Mouse (Mus musculus) olfactory bulb, adult 2 months (tissue): Measurements from ENCODE around the gene Rex1bd. TPM values are rescaled to one million over a fixed set of nuclear protein-coding genes. Genes with fewer than 3 reads are reported as not detected.

Experiments
- H3K27ac ChIP-seq: fragments of 200-500 bp; 2 replicates; pipeline ENCODE4 v1.5.1; 2012; ENCODE audit warnings: low read depth, low read length; ENCODE audit not compliant: insufficient read depth
- H3K4me1 ChIP-seq: fragments of 200-500 bp; 2 replicates; pipeline ENCODE4 v1.6.1; 2012; ENCODE audit warnings: low read length; ENCODE audit not compliant: control insufficient read depth, insufficient read depth
- H3K4me3 ChIP-seq: fragments of 200-500 bp; 2 replicates; pipeline ENCODE4 v1.5.1; 2012; ENCODE audit warnings: mild to moderate bottlenecking, low read depth, low read length, moderate library complexity; ENCODE audit not compliant: insufficient read depth
- CTCF ChIP-seq: fragments of 200-500 bp; IDR thresholded peaks from 2 replicates; pipeline ENCODE4 v1.5.1; 2012; ENCODE audit warnings: low read depth, mild to moderate bottlenecking, low read length, moderate library complexity; ENCODE audit not compliant: insufficient read depth
- POLR2A ChIP-seq: fragments of 200-500 bp; IDR thresholded peaks from 2 replicates; pipeline ENCODE4 v1.6.1; 2012; ENCODE audit warnings: mild to moderate bottlenecking, low read depth, low read length, moderate library complexity; ENCODE audit not compliant: insufficient read depth
- WGBS: fragments of 180-500 bp; shearing (Covaris S2); methylation state at CpG from one replicate; pipeline ENCODE4 v1.1.7; 2018; 5-methylcytosine and 5-hydroxymethylcytosine counted together
- polyA plus RNA-seq: library from polyadenylated mRNA; stranded (reverse); fragments of >200 nt; gene quantifications from 2 replicates; pipeline ENCODE4 v1.2.4, GENCODE M21; 2012; ENCODE audit warnings: low replicate concordance; ENCODE audit not compliant: missing spikeins, insufficient read depth, insufficient read length

The Rex1bd gene
- polyA plus RNA-seq: not detected in 2 replicates

DNA sequence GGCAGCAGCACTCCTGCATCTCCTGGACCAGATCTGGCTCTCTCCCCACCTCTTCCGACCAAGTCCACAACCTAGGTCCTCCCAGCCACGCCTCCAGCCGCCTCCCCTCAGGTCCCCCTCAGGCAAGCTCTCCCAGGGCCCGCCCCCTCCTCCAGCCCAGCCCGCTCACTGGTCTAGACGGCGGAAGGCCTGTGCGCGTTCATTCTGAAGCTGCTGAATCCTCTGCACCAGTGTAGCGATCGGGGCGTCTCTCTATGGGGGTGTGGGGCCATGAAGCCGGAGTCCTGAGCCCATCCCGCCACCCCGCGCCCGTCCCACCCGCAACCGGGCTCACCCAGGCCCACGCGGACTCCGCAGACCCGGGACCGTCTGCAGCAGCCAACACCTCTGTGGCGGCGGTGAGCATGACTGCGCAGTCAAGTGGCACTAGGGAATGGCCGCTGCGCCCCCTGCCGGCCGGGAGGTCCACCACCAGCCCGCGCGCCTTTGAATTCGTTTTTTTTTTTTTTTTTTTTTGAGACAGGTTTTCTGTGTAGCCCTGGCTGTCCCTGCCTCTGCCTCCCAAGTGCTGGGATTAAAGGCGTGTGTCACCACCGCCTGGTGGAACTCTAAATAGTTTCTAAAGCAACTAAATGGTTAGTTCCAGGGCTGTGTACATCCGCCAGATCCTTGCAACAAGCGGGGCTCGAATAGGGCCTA lies at the start of gene Rex1bd:
Gene Rex1bd, minus strand, starts transcription at position 425 of the 699 bp plus-strand sequence.
- Histone ChIP-seq H3K4me1 (peaks cover 47% of the 10 kb centered on the region), H3K4me3 (peak within 1 kb of the TSS; percentile 82), H3K27ac (peak within 1 kb of the TSS; percentile 49; the same call in 1 of the 2 replicates)
- WGBS: 2% methylated on average over 40 of the region's 40 CpGs
- TF ChIP-seq POLR2A: peak; percentile 53; the same call in 1 of the 2 replicates
- peak; percentile 80; the same call in 1 of the 2 replicates for TF ChIP-seq CTCF

DNA sequence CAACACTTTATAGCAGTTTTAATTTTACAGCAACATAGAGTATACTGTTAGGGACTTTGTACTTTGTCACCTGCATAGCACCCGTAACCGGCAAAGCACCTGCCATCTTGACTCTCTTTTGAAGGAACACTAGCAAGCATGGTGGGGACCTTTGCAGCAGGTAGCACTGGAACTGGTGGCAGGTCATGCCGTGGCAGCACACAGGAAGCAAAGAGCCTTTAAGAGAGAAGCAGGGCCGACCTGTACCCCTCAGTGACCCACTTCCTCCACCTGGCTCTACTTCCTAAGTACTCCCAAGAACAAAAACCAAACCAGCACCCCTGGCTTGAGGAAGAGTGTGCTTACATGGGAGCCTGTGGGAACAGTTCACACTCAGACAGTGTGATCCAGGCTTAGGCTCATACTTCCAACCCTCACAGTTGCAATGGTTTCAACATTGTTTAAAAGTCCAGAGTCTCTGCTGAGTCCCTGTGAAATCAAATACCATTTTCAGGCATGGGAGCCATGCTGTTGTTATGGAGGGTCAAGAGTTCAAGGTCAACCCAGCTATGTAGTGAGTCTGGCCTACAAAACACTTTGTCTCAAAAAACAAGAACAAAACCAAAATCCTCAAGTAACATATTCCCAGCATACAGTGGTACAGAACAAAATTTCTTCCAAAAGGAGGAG lies 48.7 kb upstream of the Rex1bd start:
- TF ChIP-seq CTCF: no peak
- TF ChIP-seq POLR2A: no peak
- H3K27ac ChIP-seq: no peak overlapping the region
- H3K4me3 ChIP-seq: no peak overlapping the region
- H3K4me1 ChIP-seq: peaks cover 22% of the 10 kb centered on the region
- WGBS: 94% methylated on average over 4 of the region's 4 CpGs

DNA sequence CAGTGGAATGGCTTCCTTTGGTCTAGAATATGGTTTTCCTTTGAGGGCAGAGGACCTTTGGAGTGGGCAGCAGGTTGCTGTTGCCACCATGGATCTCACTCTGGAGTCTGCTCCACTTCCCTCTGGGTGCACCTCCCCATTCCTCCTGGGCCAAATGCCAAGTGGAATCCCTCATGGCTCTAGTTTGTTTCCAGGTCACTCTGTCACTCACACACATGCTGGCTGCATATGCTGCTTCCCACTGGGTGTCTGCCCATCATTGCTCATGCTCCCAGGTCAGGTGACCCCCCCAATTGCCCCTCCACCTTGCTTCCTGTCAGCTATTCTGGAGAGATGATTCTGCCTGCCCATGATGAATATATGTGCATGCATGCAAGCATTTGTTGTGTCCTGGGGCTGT lies 47.2 kb upstream of the Rex1bd start:
- TF ChIP-seq POLR2A: no peak
- no peak for TF ChIP-seq CTCF
- H3K27ac ChIP-seq: no peak overlapping the region
- H3K4me3 ChIP-seq: no peak overlapping the region
- H3K4me1 ChIP-seq: peaks cover 14% of the 10 kb centered on the region

DNA sequence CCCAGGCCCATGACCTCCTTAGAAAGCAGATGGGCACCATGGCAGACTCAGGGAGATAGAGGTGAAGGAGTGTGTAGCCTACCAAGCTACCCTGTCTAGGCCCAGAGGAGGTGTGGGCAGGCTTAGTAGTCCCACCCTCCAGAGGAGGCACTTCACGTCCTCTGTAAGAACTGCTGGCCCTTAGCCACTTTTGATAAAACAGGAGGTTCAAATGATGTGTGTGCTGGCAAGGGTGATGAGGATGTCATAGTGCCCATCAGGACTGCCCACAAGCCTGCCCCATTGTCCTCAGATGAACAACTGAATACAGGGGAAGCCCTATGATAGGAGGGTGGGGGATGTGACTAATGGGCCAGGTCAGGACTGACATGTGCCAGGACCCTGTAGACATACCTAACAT lies 46.3 kb upstream of the Rex1bd start:
- H3K27ac ChIP-seq: no peak overlapping the region
- TF ChIP-seq POLR2A: no peak
- TF ChIP-seq CTCF: no peak
- peaks cover 18% of the 10 kb centered on the region for H3K4me1 ChIP-seq
- H3K4me3 ChIP-seq: no peak overlapping the region
- 20% methylated on average over 1 of the region's 1 CpGs for WGBS

DNA sequence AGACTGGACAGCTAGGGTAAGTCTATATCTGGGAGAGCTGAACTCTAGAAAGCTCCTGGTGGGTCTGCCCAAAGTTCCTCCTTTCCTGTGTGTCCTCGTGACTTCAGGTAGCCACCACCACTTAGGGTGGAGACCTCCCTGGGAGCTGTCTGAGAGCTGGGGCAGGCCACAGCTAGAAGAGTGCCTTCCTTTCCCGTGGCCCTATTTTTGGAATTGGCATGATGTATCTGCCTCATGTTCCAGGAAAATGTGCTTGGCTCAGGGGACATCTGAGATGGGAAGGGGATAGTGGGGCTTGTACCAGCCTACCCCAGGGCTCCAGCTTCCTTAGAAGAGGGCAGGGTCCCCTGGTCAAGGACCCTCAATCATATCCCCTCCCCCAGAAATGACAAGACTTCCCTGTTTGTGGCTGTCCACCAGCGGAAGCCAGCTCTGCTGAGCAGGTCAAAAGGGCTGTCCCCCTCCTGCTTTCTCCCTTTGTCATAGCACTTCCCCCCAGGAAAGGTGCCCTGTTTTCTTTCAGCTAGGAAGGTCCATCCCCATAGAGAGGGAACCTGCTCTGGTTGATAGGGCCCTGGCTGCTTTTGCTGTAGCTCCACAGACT lies 45.1 kb upstream of the Rex1bd start:
- WGBS: 56% methylated on average over 3 of the region's 3 CpGs
- no peak for TF ChIP-seq POLR2A
- TF ChIP-seq CTCF: no peak
- peaks cover 18% of the 10 kb centered on the region for H3K4me1 ChIP-seq
- no peak overlapping the region for H3K4me3 ChIP-seq
- no peak overlapping the region for H3K27ac ChIP-seq

DNA sequence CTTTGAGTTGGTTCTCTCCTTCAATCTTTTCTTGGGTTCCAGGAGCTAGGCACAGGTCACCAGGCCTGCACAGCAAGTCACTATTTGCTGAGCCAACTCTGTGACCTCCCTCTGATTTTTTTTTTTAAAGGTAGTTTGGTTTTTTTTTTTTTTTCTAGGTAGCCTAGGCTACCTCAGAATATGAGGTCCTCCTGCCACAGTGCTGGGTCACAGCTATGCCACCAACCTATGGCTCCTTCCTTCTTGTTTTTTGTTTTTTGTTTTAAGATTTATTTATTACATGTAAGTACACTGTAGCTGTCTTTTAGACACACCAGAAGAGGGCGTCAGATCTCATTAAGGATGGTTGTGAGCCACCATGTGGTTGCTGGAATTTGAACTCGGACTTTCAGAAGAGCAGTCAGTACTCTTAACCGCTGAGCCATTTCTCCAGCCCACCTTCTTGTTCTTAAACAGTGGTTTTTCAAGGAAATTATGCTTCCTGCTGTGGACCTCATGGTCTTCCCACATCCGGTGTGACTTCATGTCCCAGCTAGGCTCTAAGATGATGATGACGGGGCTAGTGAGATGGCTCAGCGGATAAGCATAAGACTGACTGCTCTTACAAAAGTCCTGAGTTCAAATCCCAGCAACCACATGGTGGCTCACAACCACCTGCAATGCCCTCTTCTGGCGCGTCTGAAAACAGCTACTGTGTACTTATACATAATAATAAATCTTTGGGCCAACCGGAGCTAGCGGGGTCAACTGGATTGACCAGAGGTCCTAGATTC lies 43.0 kb upstream of the Rex1bd start:
- no peak for TF ChIP-seq POLR2A
- no peak for TF ChIP-seq CTCF
- WGBS: 93% methylated on average over 10 of the region's 10 CpGs
- Histone ChIP-seq H3K4me1 (peaks cover 20% of the 10 kb centered on the region), H3K4me3 (no peak overlapping the region), H3K27ac (no peak overlapping the region)

DNA sequence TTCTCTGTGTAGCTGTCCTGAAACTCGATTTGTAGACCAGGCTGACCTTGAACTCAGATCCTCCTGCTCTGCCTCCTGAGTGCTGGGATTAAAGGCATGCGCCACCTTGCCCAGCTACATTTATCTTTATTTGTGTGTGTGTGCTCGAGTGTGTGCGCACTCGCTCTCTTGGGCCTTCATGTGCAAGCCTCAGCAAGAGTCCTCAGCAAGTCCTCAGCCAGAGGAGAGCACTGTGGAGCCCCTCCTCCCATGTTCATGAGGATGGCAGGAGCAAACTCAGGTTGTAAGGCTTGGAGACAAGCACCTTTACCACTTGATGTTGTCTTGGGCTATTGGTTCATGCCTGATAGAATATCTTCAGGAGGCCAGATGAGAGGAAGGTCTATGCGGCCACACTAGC lies 41.2 kb upstream of the Rex1bd start:
- Histone ChIP-seq H3K4me1 (peaks cover 25% of the 10 kb centered on the region), H3K27ac (no peak overlapping the region), H3K4me3 (no peak overlapping the region)
- TF ChIP-seq CTCF: no peak
- no peak for TF ChIP-seq POLR2A
- WGBS: 93% methylated on average over 6 of the region's 6 CpGs

DNA sequence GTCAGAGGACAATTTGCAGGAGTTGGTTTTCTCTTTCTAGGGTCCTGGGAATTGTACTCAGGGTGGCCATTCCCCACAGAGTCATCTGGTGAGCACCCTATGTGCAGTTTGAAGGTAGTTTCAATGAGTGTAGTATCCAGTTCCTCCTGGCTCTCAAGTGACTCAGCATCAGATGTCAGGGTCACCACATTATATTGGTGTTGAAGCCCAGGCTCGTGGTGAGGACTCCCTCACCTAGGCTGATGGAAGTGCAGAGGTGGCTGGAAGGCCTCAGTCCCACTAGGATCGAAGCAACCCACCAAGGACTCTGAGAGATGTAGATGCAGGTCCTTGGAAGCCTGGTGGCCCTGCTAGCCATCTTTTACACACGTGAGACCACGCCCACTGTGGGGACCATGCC lies 39.9 kb upstream of the Rex1bd start:
- no peak overlapping the region for H3K27ac ChIP-seq
- TF ChIP-seq CTCF (no peak), POLR2A (no peak)
- WGBS: 81% methylated on average over 4 of the region's 4 CpGs

More for the DNA sequence above, 39.9 kb upstream of the Rex1bd start:
- Histone ChIP-seq H3K4me3 (no peak overlapping the region), H3K4me1 (peaks cover 19% of the 10 kb centered on the region)
